Mouse (Mus musculus) small intestine, adult 2 months (tissue): ENCODE results near the gene Lhfpl5.

Experiments used
- CTCF ChIP-seq: fragments of 200-500 bp; IDR thresholded peaks from 2 replicates; pipeline ENCODE4 v1.5.1; 2012; ENCODE audit warnings: low read depth, mild to moderate bottlenecking, control low read depth, inconsistent platforms, low read length, moderate library complexity, mixed read lengths; ENCODE audit not compliant: insufficient replicate concordance, insufficient read length; ENCODE audit errors: extremely low read depth
- POLR2A ChIP-seq: fragments of 200-500 bp; IDR thresholded peaks from 2 replicates; pipeline ENCODE4 v1.6.1; 2012; ENCODE audit warnings: low read depth, mild to moderate bottlenecking, control low read depth, inconsistent platforms, low read length, moderate library complexity

GRCm38 (mm10) chr17:28600780-28601179 lies 25.3 kb downstream of the Lhfpl5 start:
- TF ChIP-seq POLR2A (no peak), CTCF (no peak)
